In the genomic region with DNA sequence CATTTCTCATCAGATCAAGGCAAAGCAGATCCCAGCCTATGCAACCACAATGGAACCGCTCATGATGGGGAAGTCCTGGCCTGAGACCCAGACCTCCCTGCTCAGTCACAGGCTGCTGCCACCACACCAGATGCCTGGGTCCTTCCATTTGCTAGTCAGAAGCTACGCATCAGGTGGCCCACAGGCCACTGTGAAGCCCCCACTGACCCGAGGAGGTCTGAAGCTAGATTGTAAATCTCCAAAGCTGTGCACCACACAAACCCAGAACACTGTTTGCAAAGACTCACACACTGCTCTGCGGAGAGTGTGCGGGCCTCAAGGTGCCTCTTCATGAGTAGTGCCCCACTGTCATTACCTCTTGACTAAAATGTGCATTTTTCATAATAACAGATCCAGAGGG, we compare ENCODE assay signal across 9 mouse cellular contexts. TPM values are rescaled to one million over a fixed set of nuclear protein-coding genes. Genes with fewer than 3 reads are reported as not detected.
A peak's percentile ranks its signal among the peaks of the same experiment; 100 is the strongest.
DNase-seq lines count a peak whose midpoint lies in the region; ATAC-seq and TF ChIP-seq lines count a peak whose summit lies in the region.
"Had no signal": no experiment of that assay in that cellular context is flagged by ENCODE, and none has a peak within 500 bp of the region (broad histone marks: within the 10 kb centered on the region; RNA-seq: fewer than 3 reads in every experiment).

No protein-coding gene starts in this region.

- 86% methylated on average over 5 of the region's 5 CpGs for WGBS in kidney, postnatal 0 days
- WGBS in limb, embryonic 14.5 days, result 83% methylated on average over 5 of the region's 5 CpGs

- no peaks in the 10 kb centered on the region for H3K27me3 ChIP-seq in kidney, postnatal 0 days (ENCODE audit: insufficient read depth, low read length)
- no peaks in the 10 kb centered on the region for H3K27me3 ChIP-seq in limb, embryonic 14.5 days (ENCODE audit: control insufficient read depth, insufficient read depth, low read length)
- H3K27me3 ChIP-seq: embryonic facial prominence, embryonic 12.5 days had no signal

- no peak overlapping the region for H3K4me3 ChIP-seq in kidney, postnatal 0 days (replicated peaks; ENCODE audit: low read depth, low read length)
- H3K4me3 ChIP-seq in bone marrow macrophage, adult 2 months (ENCODE audit: insufficient read depth, low read length), result no peak overlapping the region
- no peak overlapping the region for H3K4me3 ChIP-seq in limb, embryonic 14.5 days (replicated peaks; ENCODE audit: low read length)
- H3K4me3 ChIP-seq: embryonic facial prominence, embryonic 12.5 days had no signal

- ATAC-seq in kidney, postnatal 0 days (replicated peaks; ENCODE audit: low FRiP score, low read depth), result no peak
- ATAC-seq in limb, embryonic 14.5 days (ENCODE audit: low FRiP score, low read depth), result no peak

- no peak overlapping the region for H3K9ac ChIP-seq in kidney, postnatal 0 days (ENCODE audit: low read depth, low read length)
- 0 out of 2 replicates have a peak overlapping the region, but pooled peaks have one; percentile 25 for H3K9ac ChIP-seq in limb, embryonic 14.5 days (ENCODE audit: low read depth, low read length, severe bottlenecking)
- H3K9ac ChIP-seq: embryonic facial prominence, embryonic 12.5 days had no signal

- H3K27ac ChIP-seq in kidney, postnatal 0 days, result peak overlapping the region; percentile 74
- H3K27ac ChIP-seq in bone marrow macrophage, adult 2 months (ENCODE audit: insufficient read depth, low read depth, low read length), result peak overlapping the region; percentile 72
- H3K27ac ChIP-seq in limb, embryonic 14.5 days (replicated peaks; ENCODE audit: low read depth, low read length), result peak overlapping the region; percentile 63
- H3K27ac ChIP-seq: embryonic facial prominence, embryonic 12.5 days had no signal

- TF ChIP-seq POLR2A in bone marrow macrophage, adult 2 months (IDR thresholded peaks at IDR 0.05; ENCODE audit: borderline replicate concordance, low read depth, low read length), result no peak
- TF ChIP-seq POLR2A in limb, embryonic 14.5 days (IDR thresholded peaks at IDR 0.05; ENCODE audit: borderline replicate concordance, extremely low read depth, insufficient read depth, insufficient read length), result no peak

- H3K4me2 ChIP-seq in kidney, postnatal 0 days (ENCODE audit: low read length), result no peak overlapping the region
- H3K4me2 ChIP-seq in limb, embryonic 14.5 days (replicated peaks; ENCODE audit: low read depth, low read length, severe bottlenecking), result no peak overlapping the region
- H3K4me2 ChIP-seq: embryonic facial prominence, embryonic 12.5 days had no signal

- H3K9me3 ChIP-seq in kidney, postnatal 0 days (replicated peaks; ENCODE audit: low read length), result no peaks in the 10 kb centered on the region
- no peaks in the 10 kb centered on the region for H3K9me3 ChIP-seq in limb, embryonic 14.5 days (ENCODE audit: control insufficient read depth, low read length)
- H3K9me3 ChIP-seq: embryonic facial prominence, embryonic 12.5 days had no signal

- peak; percentile 50 for DNase-seq in cerebellum, adult 9-10 months
- no peak for DNase-seq in cerebellum, postnatal 36 days
- DNase-seq in kidney, postnatal 0 days (ENCODE audit: low spot score), result no peak
- no peak for DNase-seq in kidney, adult 18-20 months
- no peak for DNase-seq in limb, embryonic 14.5 days (ENCODE audit: low spot score)
- DNase-seq in right cerebral cortex, postnatal 4 days, result no peak
- no peak for DNase-seq in left cerebral cortex, adult 8-10 months (ENCODE audit: low spot score in 2 of 2)

- TF ChIP-seq CTCF in kidney, postnatal 0 days (IDR thresholded peaks at IDR 0.05; ENCODE audit: low read depth), result no peak
- TF ChIP-seq CTCF in bone marrow macrophage, adult 2 months (IDR thresholded peaks at IDR 0.05; ENCODE audit: low read depth, low read length), result no peak

- H3K36me3 ChIP-seq in kidney, postnatal 0 days (ENCODE audit: insufficient read depth, low read length), result no peaks in the 10 kb centered on the region
- H3K36me3 ChIP-seq in limb, embryonic 14.5 days (ENCODE audit: control insufficient read depth, insufficient read depth, low read length), result peaks cover 14% of the 10 kb centered on the region; the same call in 1 of the 2 replicates

- H3K4me1 ChIP-seq in kidney, postnatal 0 days (replicated peaks; ENCODE audit: insufficient read depth, low read length), result peaks cover 13% of the 10 kb centered on the region; the same call in 1 of the 2 replicates
- H3K4me1 ChIP-seq in bone marrow macrophage, adult 2 months (ENCODE audit: control insufficient read depth, insufficient read depth, low read length), result peaks cover 40% of the 10 kb centered on the region
- peaks cover 20% of the 10 kb centered on the region for H3K4me1 ChIP-seq in limb, embryonic 14.5 days (ENCODE audit: control insufficient read depth, insufficient read depth, low read length)

RNA-seq across cellular contexts. Expression of a gene that starts 49.0 kb away (rescaled TPM):
- polyA plus RNA-seq in kidney, postnatal 0 days (2015; fragmentation: Nextera tagmentation; extraction: Ambion mirVana), result 38.8 and 40.3 TPM in 2 replicates
- 37.5 and 39.7 TPM in 2 replicates for polyA plus RNA-seq in bone marrow macrophage, adult 2 months (2012; ENCODE audit: insufficient read depth, insufficient read length, missing spikeins)
- 37.3 and 44.7 TPM in 2 replicates for polyA plus RNA-seq in limb, embryonic 14.5 days (2012; rRNA removed)
- polyA plus RNA-seq in limb, embryonic 14.5 days (2014; fragmentation: Nextera tagmentation; extraction: Ambion mirVana), result 44.1 and 45.6 TPM in 2 replicates
- total RNA-seq in left cerebral cortex, adult 8-10 months (2022), result 10 to 100 TPM; 30.4 to 33.8 (median 31.8) TPM

RNA-seq across cellular contexts. Expression of a gene that starts 50.5 kb away (rescaled TPM):
- 45.2 and 46.8 TPM in 2 replicates for polyA plus RNA-seq in kidney, postnatal 0 days (2015; fragmentation: Nextera tagmentation; extraction: Ambion mirVana)
- polyA plus RNA-seq in bone marrow macrophage, adult 2 months (2012; ENCODE audit: insufficient read depth, insufficient read length, missing spikeins), result 93.0 and 99.5 TPM in 2 replicates
- polyA plus RNA-seq in limb, embryonic 14.5 days (2012; rRNA removed), result 37.4 and 49.1 TPM in 2 replicates
- 22.2 and 28.4 TPM in 2 replicates for polyA plus RNA-seq in limb, embryonic 14.5 days (2014; fragmentation: Nextera tagmentation; extraction: Ambion mirVana)
- 10 to 100 TPM; 44.6 to 70.2 (median 56.1) TPM for total RNA-seq in left cerebral cortex, adult 8-10 months (2022)
